Comparison of ENCODE assay signal across 8 mouse cellular contexts in the genomic region with DNA sequence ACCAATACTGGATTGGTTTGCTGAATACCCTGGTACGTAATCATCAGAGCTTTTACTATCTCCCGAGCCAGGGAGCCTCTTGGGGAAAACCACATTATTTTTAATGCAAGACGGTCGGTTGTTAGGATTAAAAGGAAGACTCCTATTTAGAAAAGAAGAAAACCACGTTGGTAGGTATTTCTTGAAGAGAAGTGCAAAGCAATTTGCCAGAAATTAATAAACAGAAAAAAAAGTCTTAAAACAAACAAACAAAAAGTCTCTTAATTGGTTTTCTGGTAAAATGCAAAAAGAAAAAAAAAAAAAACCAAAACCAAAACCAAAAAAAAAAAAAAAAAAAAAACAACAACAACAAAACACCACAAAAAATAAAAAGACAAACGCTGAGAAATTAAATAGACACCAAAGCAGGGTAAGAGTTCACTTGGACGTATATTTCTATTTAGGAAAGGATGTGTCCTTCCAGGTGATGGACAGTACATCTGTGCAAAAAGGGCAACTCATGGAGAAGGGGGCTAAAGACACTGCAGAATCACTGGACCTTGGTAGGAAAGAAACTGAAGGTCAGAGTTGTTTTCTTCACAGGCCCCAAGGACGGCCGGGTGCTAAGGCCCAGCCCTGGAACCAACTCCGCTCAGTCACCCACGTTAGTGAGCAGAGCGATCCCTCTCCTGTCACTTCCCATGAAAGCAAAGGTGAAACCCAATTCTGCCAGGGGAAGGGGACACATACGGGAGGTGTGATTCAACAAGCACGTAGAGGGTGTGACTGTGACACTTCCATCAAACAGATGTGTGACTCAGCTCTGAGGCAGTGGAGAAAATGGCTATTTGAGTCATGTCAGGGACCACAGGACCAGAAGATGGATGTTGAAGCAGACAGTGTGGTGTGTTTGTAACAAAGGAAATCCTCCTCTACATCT. TPM values are rescaled to one million over a fixed set of nuclear protein-coding genes. Genes with fewer than 3 reads are reported as not detected.
DNase-seq lines count a peak whose midpoint lies in the region; ATAC-seq and TF ChIP-seq lines count a peak whose summit lies in the region.

No protein-coding gene starts in this region.

- no peak for TF ChIP-seq CTCF in midbrain, postnatal 0 days (IDR thresholded peaks at IDR 0.05)

- no peaks in the 10 kb centered on the region for H3K36me3 ChIP-seq in midbrain, embryonic 11.5 days (ENCODE audit: control insufficient read depth, insufficient read depth, low read length)
- H3K36me3 ChIP-seq in midbrain, postnatal 0 days (ENCODE audit: insufficient read depth, low read length) = 0 out of 2 replicates have a peak, but pooled peaks cover 2% of the 10 kb centered on the region
- H3K36me3 ChIP-seq in hindbrain, embryonic 14.5 days (replicated peaks; ENCODE audit: control insufficient read depth, insufficient read depth) = peaks cover 10% of the 10 kb centered on the region; the same call in 1 of the 2 replicates
- no peaks in the 10 kb centered on the region; the same call in 1 of the 2 replicates for H3K36me3 ChIP-seq in neural tube, embryonic 14.5 days (ENCODE audit: control insufficient read depth, insufficient read depth, low read length)

- no peaks in the 10 kb centered on the region for H3K9me3 ChIP-seq in midbrain, embryonic 11.5 days (ENCODE audit: control insufficient read depth, low read length)
- no peaks in the 10 kb centered on the region for H3K9me3 ChIP-seq in midbrain, postnatal 0 days (ENCODE audit: low read length)
- no peaks in the 10 kb centered on the region for H3K9me3 ChIP-seq in hindbrain, embryonic 14.5 days (ENCODE audit: control insufficient read depth, low read length)
- H3K9me3 ChIP-seq in neural tube, embryonic 14.5 days (ENCODE audit: control insufficient read depth, low read length) = no peaks in the 10 kb centered on the region

- 0 out of 2 replicates have a peak, but pooled peaks have one; percentile 7 for ATAC-seq in midbrain, embryonic 11.5 days (ENCODE audit: low FRiP score)
- ATAC-seq in midbrain, postnatal 0 days (ENCODE audit: low FRiP score) = no peak
- ATAC-seq in hindbrain, embryonic 14.5 days (ENCODE audit: low FRiP score) = no peak
- ATAC-seq in neural tube, embryonic 14.5 days (ENCODE audit: low read depth) = peak; percentile 23; the same call in 1 of the 2 replicates

- WGBS in midbrain, embryonic 11.5 days = 85% methylated on average over 14 of the region's 14 CpGs
- WGBS in midbrain, postnatal 0 days = 73% methylated on average over 14 of the region's 14 CpGs
- 59% methylated on average over 14 of the region's 14 CpGs for WGBS in hindbrain, embryonic 14.5 days
- 65% methylated on average over 14 of the region's 14 CpGs for WGBS in neural tube, embryonic 14.5 days

- H3K4me3 ChIP-seq in midbrain, embryonic 11.5 days (ENCODE audit: low read depth, low read length) = no peak overlapping the region
- no peak overlapping the region for H3K4me3 ChIP-seq in midbrain, postnatal 0 days (ENCODE audit: low read depth, low read length)
- no peak overlapping the region for H3K4me3 ChIP-seq in hindbrain, embryonic 14.5 days (replicated peaks; ENCODE audit: low read length)
- H3K4me3 ChIP-seq in neural tube, embryonic 14.5 days (ENCODE audit: low read depth, low read length) = no peak overlapping the region

- H3K4me1 ChIP-seq in midbrain, embryonic 11.5 days (ENCODE audit: control insufficient read depth, insufficient read depth, low read length) = no peaks in the 10 kb centered on the region
- peaks cover 3% of the 10 kb centered on the region; the same call in 1 of the 2 replicates for H3K4me1 ChIP-seq in midbrain, postnatal 0 days (ENCODE audit: insufficient read depth, low read length)
- peaks cover 31% of the 10 kb centered on the region for H3K4me1 ChIP-seq in hindbrain, embryonic 14.5 days (replicated peaks; ENCODE audit: control insufficient read depth, insufficient read depth, low read length)
- H3K4me1 ChIP-seq in neural tube, embryonic 14.5 days (ENCODE audit: control insufficient read depth, insufficient read depth, low read length) = peaks cover 6% of the 10 kb centered on the region; the same call in 1 of the 2 replicates

- no peak overlapping the region for H3K4me2 ChIP-seq in midbrain, embryonic 11.5 days
- H3K4me2 ChIP-seq in midbrain, postnatal 0 days (ENCODE audit: low read depth, low read length, poor library complexity, severe bottlenecking) = no peak overlapping the region; the same call in 1 of the 2 replicates
- no peak overlapping the region for H3K4me2 ChIP-seq in hindbrain, embryonic 14.5 days (replicated peaks)
- no peak overlapping the region for H3K4me2 ChIP-seq in neural tube, embryonic 14.5 days (ENCODE audit: low read depth, low read length)

- intact Hi-C loops in left cerebral cortex, postnatal 14 days (cut with DNase I) = no loop called here

- DNase-seq in adrenal gland, postnatal 10 days = peak; percentile 67
- DNase-seq in adrenal gland, adult 18-20 months (ENCODE audit: low spot score in 2 of 2) = no peak
- DNase-seq in midbrain, embryonic 11.5 days (ENCODE audit: low spot score, missing footprints) = no peak
- no peak for DNase-seq in midbrain, postnatal 0 days (ENCODE audit: low spot score)
- no peak for DNase-seq in hindbrain, embryonic 14.5 days (ENCODE audit: low spot score)
- DNase-seq in spleen, postnatal 14 days (ENCODE audit: low spot score in 2 of 2) = no peak
- DNase-seq in left cerebral cortex, postnatal 14 days (ENCODE audit: low spot score in 2 of 2) = no peak

- H3K27ac ChIP-seq in midbrain, embryonic 11.5 days (ENCODE audit: low read depth, low read length) = no peak overlapping the region
- H3K27ac ChIP-seq in midbrain, postnatal 0 days (ENCODE audit: low read depth, low read length) = no peak overlapping the region
- peak overlapping the region; percentile 48 for H3K27ac ChIP-seq in hindbrain, embryonic 14.5 days
- no peak overlapping the region for H3K27ac ChIP-seq in neural tube, embryonic 14.5 days (ENCODE audit: low read depth, low read length)

- no peaks in the 10 kb centered on the region for H3K27me3 ChIP-seq in midbrain, embryonic 11.5 days (ENCODE audit: control insufficient read depth, insufficient read depth, low read length)
- H3K27me3 ChIP-seq in midbrain, postnatal 0 days (ENCODE audit: insufficient read depth, low read length) = no peaks in the 10 kb centered on the region
- H3K27me3 ChIP-seq in hindbrain, embryonic 14.5 days (ENCODE audit: control insufficient read depth, insufficient read depth, low read length) = no peaks in the 10 kb centered on the region
- no peaks in the 10 kb centered on the region for H3K27me3 ChIP-seq in neural tube, embryonic 14.5 days (ENCODE audit: control insufficient read depth, insufficient read depth, low read length)

- H3K9ac ChIP-seq in midbrain, embryonic 11.5 days (ENCODE audit: low read length) = no peak overlapping the region
- H3K9ac ChIP-seq in midbrain, postnatal 0 days (replicated peaks; ENCODE audit: low read length, poor library complexity, severe bottlenecking) = no peak overlapping the region
- no peak overlapping the region for H3K9ac ChIP-seq in hindbrain, embryonic 14.5 days
- no peak overlapping the region for H3K9ac ChIP-seq in neural tube, embryonic 14.5 days (replicated peaks; ENCODE audit: low read depth, low read length)

RNA-seq across cellular contexts. Expression of gene Zbtb38, which starts 38.9 kb away (rescaled TPM):
- total RNA-seq in adrenal gland, postnatal 10 days (2021) = 10 to 100 TPM; 35.7 to 37.8 TPM
- total RNA-seq in adrenal gland, adult 18-20 months (2021) = 10 to 100 TPM; 60.0 to 97.3 TPM
- polyA plus RNA-seq in midbrain, embryonic 11.5 days (2014; fragmentation: Nextera tagmentation; extraction: Ambion mirVana) = 11.3 and 11.9 TPM in 2 replicates
- 50.7 and 77.7 TPM in 2 replicates for total RNA-seq in midbrain, postnatal 0 days (2014; rRNA removed)
- 46.2 and 49.9 TPM in 2 replicates for polyA plus RNA-seq in midbrain, postnatal 0 days (2015; fragmentation: Nextera tagmentation; extraction: Ambion mirVana)
- polyA plus RNA-seq in hindbrain, embryonic 14.5 days (2014; fragmentation: Nextera tagmentation; extraction: Ambion mirVana) = 46.9 and 52.2 TPM in 2 replicates
- polyA plus RNA-seq in neural tube, embryonic 14.5 days (2014; fragmentation: Nextera tagmentation; extraction: Ambion mirVana) = 55.0 and 71.2 TPM in 2 replicates
- total RNA-seq in left cerebral cortex, postnatal 14 days (2021) = 10 to 100 TPM; 47.0 to 49.0 TPM

Comparison
In these comparisons a context has a peak if more than half of its experiments do, and no peak if none do; other contexts are left out.
1. ATAC-seq: peak in midbrain, embryonic 11.5 days (single experiment) and neural tube, embryonic 14.5 days (single experiment); none in midbrain, postnatal 0 days (single experiment) and hindbrain, embryonic 14.5 days (single experiment).